Mouse (Mus musculus): ENCODE measurements around the gene Elovl7.

Elovl7 gene

DNA sequence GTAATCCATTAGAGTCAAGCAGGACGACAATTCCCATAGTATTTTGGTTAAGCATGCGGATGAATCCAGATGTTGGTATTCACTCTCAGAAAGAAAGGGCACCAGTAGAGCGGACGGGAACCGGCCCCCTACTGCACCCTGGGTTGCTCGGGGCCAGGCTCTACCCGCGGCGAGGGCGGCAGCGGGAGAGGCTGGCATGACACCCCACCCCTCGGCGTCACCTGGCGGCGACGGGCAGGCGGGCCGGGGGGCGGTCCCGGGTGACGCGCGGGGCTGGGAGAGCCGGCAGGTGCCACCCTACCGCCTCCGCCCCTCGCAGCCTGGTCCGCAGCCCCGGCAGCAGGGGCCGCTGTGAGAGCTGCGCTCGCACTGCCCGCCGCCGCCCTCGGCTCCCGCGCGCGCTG is at the start of gene Elovl7:
Gene Elovl7, plus strand, starts transcription at position 324 of the 404 bp plus-strand sequence.
- DNase-seq (ENCODE audit: low spot score): peak; percentile 79

DNA sequence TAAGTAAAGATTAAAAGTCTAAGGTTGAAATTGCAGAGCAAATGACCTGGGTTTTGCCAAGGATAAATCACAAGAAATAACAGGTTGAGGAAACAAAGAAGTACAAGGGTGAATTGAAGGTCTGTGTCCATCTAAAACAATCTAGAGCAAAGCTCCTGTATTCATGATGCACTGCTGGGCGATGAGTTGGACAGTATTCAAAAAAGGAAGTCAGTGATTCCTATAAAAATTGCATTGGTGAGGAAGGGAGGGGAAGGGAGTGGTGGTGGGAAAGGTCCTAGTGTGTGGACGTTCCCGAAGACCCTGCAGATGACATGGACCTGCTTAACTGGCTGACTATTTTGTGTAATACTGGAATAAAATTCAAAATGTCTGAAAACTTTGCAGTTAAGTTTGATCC is 49.6 kb upstream of the Elovl7 start:
- DNase-seq (ENCODE audit: low spot score): no peak

- no peak for DNase-seq (ENCODE audit: low spot score)
Measured at GRCm38 (mm10) chr13:108170002-108170401, 44.2 kb upstream of the Elovl7 start.

GRCm38 (mm10) chr13:108170511-108170910 is 43.7 kb upstream of the Elovl7 start:
- no peak for DNase-seq (ENCODE audit: low spot score)

DNA sequence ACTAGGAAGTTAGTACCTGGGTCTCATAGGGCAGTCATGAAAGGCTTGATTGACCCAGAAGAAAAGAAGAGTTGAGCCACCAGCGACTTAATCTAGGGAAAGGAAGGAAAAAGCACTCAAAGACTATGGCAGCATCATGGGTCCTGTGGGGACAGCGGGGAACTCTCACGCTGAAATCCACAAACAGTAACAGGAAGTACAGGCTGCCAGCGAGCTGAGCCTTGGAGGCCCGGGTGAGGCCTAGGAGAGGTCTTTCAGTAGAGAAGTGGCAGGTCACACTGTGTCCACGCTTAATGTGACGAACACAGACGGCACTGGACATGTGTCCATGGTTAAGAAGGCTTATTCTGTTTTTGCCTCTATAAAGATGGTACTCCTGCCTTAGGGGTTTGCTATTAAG is 34.6 kb upstream of the Elovl7 start:
- no peak for DNase-seq (ENCODE audit: low spot score)

GRCm38 (mm10) chr13:108180821-108181220 is 33.4 kb upstream of the Elovl7 start:
- no peak for DNase-seq (ENCODE audit: low spot score)

DNA sequence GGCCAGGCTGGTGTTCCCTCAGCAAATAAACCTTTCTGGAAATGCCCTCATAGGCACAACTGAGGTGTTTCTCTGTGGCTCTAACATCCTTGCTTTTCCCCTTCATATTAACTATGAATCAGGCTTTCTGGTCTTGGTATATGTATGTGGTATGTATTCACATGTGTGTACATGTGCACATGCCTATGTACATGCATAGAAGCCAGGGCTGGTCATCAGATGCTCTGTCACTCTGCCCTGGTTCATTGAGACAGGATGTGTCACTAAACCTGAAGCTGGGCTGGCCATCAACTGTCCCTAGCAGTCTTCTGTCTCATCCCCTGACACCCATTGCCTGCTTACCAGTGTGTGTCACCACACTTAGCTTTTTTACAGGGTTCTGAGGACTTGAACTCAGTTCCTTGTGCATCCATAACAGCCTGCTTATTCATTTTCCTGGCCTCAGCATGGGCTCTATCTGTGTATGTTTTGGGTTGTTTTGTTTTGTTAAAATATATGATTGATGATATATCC is 29.4 kb upstream of the Elovl7 start:
- no peak for DNase-seq (ENCODE audit: low spot score)

- DNase-seq (ENCODE audit: low spot score): no peak
Measured at GRCm38 (mm10) chr13:108185530-108185929, 28.7 kb upstream of the Elovl7 start.

GRCm38 (mm10) chr13:108187994-108188393 is 26.2 kb upstream of the Elovl7 start:
- no peak for DNase-seq (ENCODE audit: low spot score)

- peak; percentile 33 for DNase-seq (ENCODE audit: low spot score)
Measured at GRCm38 (mm10) chr13:108191074-108191720, 23.0 kb upstream of the Elovl7 start.

- DNase-seq (ENCODE audit: low spot score): no peak
Measured at GRCm38 (mm10) chr13:108195474-108195873, 18.7 kb upstream of the Elovl7 start.

DNA sequence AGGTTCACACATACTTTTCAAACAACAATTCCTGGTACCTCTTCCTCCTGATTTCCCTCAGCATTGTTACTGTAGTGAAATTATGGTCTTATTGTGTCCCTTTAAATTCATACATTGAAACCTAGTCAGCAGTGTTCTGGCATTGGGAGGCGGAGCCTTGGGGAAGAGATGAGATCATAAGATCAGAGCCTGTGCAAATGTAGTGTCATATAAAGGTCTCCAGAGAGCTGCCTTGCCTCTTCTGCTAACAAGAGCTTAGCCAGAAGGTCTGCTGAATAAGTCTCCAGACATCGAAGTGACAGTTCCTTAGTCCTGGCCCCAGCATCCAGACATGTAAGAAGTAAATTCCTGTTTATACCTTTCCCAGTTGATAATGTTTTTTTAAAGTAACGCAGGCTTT is 9.3 kb upstream of the Elovl7 start:
- no peak for DNase-seq (ENCODE audit: low spot score)

DNA sequence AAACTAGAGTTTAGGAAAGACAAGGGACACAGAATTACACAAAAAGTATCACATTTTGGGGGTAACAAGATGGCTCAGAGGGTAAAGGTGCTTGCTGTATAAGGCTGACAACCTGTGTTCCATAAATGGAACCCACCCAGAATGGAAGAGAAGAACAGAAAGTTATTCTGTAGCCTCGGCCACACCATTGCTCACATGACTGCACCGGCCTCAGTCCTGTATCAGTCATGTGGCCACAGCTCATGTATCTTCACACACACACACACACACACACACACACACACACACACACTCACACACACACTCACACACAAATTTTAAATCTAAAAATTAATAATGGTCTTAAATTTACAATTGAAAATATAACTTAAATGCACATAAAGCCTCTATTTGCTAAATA is 6.8 kb upstream of the Elovl7 start:
- no peak for DNase-seq (ENCODE audit: low spot score)

- DNase-seq (ENCODE audit: low spot score): no peak
Measured at GRCm38 (mm10) chr13:108208090-108208489, 6.1 kb upstream of the Elovl7 start.

DNA sequence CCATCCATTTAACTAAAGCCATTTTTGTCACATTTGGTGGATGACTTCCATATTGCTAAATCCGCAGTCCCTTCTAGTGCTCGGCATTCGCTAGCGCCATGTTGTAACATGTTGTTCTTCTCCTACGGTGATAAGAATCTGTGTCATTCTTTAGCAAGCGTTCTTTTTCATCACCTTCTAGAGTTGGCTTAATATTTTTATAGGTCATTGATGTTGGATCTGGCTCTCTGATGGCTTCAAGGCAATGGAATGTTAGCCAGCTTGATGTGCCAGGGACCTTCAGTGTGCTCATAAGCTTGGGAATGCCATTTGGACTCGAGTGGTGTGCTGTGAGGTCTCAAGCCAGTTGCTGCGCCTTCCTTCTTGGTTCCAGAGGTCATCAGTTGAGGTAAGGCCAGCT is 3.2 kb upstream of the Elovl7 start:
- no peak for DNase-seq (ENCODE audit: low spot score)

DNA sequence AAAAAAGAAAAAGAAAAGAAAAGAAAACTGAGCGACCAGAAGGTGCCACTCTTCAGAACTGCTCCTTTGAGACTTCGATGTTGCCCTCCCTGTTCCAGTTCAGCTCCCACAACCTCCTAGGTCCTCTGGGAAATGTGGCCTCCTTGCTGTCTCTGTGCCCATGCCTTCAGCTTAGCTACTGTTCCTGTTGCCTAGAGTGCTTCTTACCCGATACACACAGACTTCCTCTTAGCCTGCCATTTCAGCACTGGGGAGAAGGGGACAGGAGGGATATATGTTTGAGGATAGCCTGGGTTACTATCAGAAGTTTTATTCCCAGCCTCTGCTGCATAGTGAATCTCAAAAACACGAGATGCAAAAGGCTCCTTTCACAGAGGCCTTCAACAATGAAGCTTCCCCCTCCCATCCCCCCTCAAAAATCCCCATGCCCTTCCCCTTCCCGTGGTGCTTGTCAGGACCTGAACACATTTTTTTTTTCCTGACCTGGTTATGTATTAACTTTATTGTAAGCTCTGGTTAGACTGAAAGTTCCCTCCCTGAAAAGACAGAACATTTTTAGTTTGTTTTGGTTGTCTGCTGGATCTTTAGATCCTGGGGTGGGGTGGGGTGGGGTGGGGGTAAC is 1.7 kb upstream of the Elovl7 start:
- DNase-seq (ENCODE audit: low spot score): no peak

GRCm38 (mm10) chr13:108214485-108215107 is 392 bp downstream of the Elovl7 start:
- peak; percentile 21 for DNase-seq (ENCODE audit: low spot score)

DNA sequence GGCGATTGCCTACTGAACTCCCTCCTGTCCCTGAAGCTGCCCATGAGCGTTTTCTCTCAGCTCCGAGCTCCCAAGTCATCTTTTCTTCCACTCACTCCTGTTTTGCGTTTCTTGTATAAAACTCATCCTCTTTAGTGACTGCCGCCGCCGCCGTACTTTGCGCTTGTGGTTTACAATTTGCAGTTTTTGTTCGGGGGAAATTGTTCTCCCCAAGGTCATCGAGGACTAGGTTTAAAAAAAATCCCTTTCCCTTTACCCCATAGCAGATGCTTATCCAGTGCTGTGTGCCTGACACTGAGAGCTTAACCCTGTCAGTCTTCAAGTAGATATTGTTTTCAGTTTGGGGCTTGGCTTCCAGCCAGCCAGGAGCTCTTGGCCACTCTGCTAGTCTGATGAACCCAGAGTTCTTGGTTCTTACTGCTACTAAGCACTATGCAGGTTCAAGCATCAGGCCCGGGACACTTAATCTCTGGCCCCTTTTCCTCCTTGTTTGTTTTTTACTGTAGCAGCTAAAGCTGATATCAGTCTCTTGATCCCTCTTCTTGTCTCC is 1.1 kb downstream of the Elovl7 start:
- no peak for DNase-seq (ENCODE audit: low spot score)

- DNase-seq (ENCODE audit: low spot score): no peak
Measured at GRCm38 (mm10) chr13:108219773-108220172, 5.6 kb downstream of the Elovl7 start.

- no peak for DNase-seq (ENCODE audit: low spot score)
Measured at GRCm38 (mm10) chr13:108229191-108229590, 15.0 kb downstream of the Elovl7 start.

DNA sequence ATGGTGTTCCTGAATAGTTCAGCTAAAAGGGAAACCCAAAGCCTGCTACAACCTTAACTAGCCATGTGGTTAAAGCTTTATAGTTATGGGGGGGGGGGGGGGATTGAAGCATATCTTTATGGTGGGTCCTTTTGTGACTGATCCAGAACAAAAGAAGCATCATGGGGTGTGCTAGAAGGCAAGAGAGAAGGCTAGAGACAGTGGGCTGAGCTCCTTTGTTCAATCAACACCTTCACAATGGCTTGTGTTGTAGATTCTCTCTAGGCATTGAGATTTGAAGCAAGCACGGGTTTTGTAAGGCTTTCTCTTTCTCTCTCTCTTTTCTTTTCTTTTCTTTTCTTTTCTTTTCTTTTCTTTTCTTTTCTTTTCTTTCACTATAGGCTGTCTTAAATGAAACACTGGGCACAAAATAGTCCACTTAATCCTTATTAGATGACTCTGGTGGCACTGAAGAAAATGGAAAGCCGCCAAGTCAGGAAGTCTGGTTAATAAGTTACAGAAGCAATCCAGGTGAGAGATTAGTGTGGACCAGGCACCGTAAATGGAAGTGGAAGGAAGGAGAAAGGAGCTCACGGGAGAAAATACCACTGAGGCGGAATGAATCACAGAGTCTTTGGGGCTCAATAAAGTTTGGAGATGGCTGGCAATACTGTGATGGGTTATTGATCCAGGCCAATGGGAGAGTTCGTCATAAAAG is 15.6 kb downstream of the Elovl7 start:
- no peak for DNase-seq (ENCODE audit: low spot score)

- no peak for DNase-seq (ENCODE audit: low spot score)
Measured at GRCm38 (mm10) chr13:108240012-108240411, 25.8 kb downstream of the Elovl7 start.
